Mouse (Mus musculus) liver, embryonic 14.5 days (tissue): ENCODE results near the gene Smurf2. TPM values are rescaled to one million over a fixed set of nuclear protein-coding genes. Genes with fewer than 3 reads are reported as not detected.

ENCODE experiments used
- ATAC-seq: fragments of 200-750 bp; cut with Nextera tagmentation; 2 replicates; pipeline ENCODE4 v1.8.0; 2017; ENCODE audit warnings: moderate number of reproducible peaks, mild to moderate bottlenecking, moderate library complexity; ENCODE audit not compliant: insufficient read depth
- DNase-seq, 3 experiments: peaks; one replicate each; pipeline ENCODE4 v3.0.0-alpha.2; 2012 to 2013; ENCODE audit warnings: low read depth in 3 of 3, low spot score in 3 of 3
- H3K27ac ChIP-seq: fragments of 300-500 bp; sonication (generic); 2 replicates; pipeline ENCODE4 v1.5.1; 2014; ENCODE audit warnings: moderate library complexity, mild to moderate bottlenecking, control low read depth, inconsistent platforms
- H3K27me3 ChIP-seq: fragments of 300-500 bp; sonication (generic); 2 replicates; pipeline ENCODE4 v1.6.1; 2014; ENCODE audit warnings: mild to moderate bottlenecking, low read length, moderate library complexity; ENCODE audit not compliant: control insufficient read depth, insufficient read depth
- H3K36me3 ChIP-seq: fragments of 300-500 bp; sonication (generic); replicated peaks from 2 replicates; pipeline ENCODE4 v1.6.1; 2014; ENCODE audit warnings: low read depth; ENCODE audit not compliant: control insufficient read depth, insufficient read depth
- H3K4me1 ChIP-seq, 2 experiments: fragments of 200-500 bp in 1 of 2; fragments of 300-500 bp in 1 of 2; sonication (generic) in 1 of 2; replicated peaks; 2 replicates each; pipeline ENCODE4 v1.6.1; 2012 to 2014; ENCODE audit warnings: antibody characterized with exemption in 1 of 2, inconsistent platforms in 1 of 2, low read length in 1 of 2; ENCODE audit not compliant: control insufficient read depth in 2 of 2, insufficient read depth in 2 of 2
- H3K4me2 ChIP-seq: fragments of 300-500 bp; sonication (generic); 2 replicates; pipeline ENCODE4 v1.6.1; 2014; ENCODE audit warnings: low read depth, mild to moderate bottlenecking, control low read depth, moderate library complexity
- H3K4me3 ChIP-seq, 2 experiments: fragments of 200-500 bp in 1 of 2; fragments of 300-500 bp in 1 of 2; sonication (generic) in 1 of 2; 2 replicates each; pipeline ENCODE4 v1.5.1; 2012 to 2014; ENCODE audit warnings: low read depth in 2 of 2, low read length in 2 of 2, mild to moderate bottlenecking in 2 of 2, control low read depth in 1 of 2, inconsistent platforms in 1 of 2, moderate library complexity in 1 of 2; ENCODE audit not compliant: insufficient read depth in 1 of 2
- H3K9ac ChIP-seq: fragments of 300-500 bp; sonication (generic); replicated peaks from 2 replicates; pipeline ENCODE4 v1.6.1; 2014; ENCODE audit warnings: mild to moderate bottlenecking, control low read depth, moderate library complexity
- H3K9me3 ChIP-seq: fragments of 300-500 bp; sonication (generic); 2 replicates; pipeline ENCODE4 v1.6.1; 2016; ENCODE audit warnings: low read length, mixed read lengths; ENCODE audit not compliant: control insufficient read depth
- CTCF ChIP-seq: IDR thresholded peaks from 2 replicates; pipeline ENCODE4 v1.5.1; 2016; ENCODE audit warnings: antibody characterized with exemption, low read depth, control low read depth
- EP300 ChIP-seq: IDR thresholded peaks from 2 replicates; pipeline ENCODE4 v1.6.1; 2016; ENCODE audit warnings: antibody characterized with exemption, low read depth
- WGBS: fragments of 180-500 bp; shearing (Covaris S2); extraction: QIAGEN DNeasy Blood & Tissue Kit; methylation state at CpG from one replicate; pipeline ENCODE4 v1.1.7; 2014; ENCODE audit not compliant: insufficient replicate concordance; 5-methylcytosine and 5-hydroxymethylcytosine counted together
- polyA plus RNA-seq, 2 experiments: library from polyadenylated mRNA; depleted of rRNA in 1 of 2; stranded (reverse) in 1 of 2; unstranded in 1 of 2; fragments of >200 nt; fragmentation: Nextera tagmentation in 1 of 2; extraction: Ambion mirVana in 1 of 2; gene quantifications; 2 replicates each; pipeline versions ENCODE4 v1.2.1 to v1.2.3; 2012 to 2014

Smurf2 gene
- 2.6 and 3.2 TPM in 2 replicates for polyA plus RNA-seq (2012; rRNA removed)
- polyA plus RNA-seq (2014; fragmentation: Nextera tagmentation; extraction: Ambion mirVana) = 3.8 and 4.0 TPM in 2 replicates

- peak within 1 kb of the TSS; percentile 81 to 96 for H3K4me3 ChIP-seq
- H3K9me3 ChIP-seq = no peaks in the 10 kb centered on the region
- H3K9ac ChIP-seq = peak within 1 kb of the TSS; percentile 78
- peak; percentile 23; the same call in 1 of the 2 replicates for TF ChIP-seq CTCF
- TF ChIP-seq EP300 = no peak
- peak within 1 kb of the TSS; percentile 26 for H3K27ac ChIP-seq
- 3% methylated on average over 67 of the region's 72 CpGs for WGBS
- DNase-seq (peak; percentile 61 to 71 (median 63)), ATAC-seq (peak; percentile 94)
- H3K36me3 ChIP-seq = no peaks in the 10 kb centered on the region
- H3K27me3 ChIP-seq = no peaks in the 10 kb centered on the region
- H3K4me1 ChIP-seq = peaks cover 8 to 16% of the 10 kb centered on the region in 2 experiments; a peak in 3 of 4 replicates
- peak within 1 kb of the TSS; percentile 98 for H3K4me2 ChIP-seq
These were observed at the start of gene Smurf2 for GRCm38 (mm10) chr11:106920551-106921379. Gene Smurf2, minus strand, starts transcription at chr11:106920715.

GRCm38 (mm10) chr11:106969798-106970197 lies 49.3 kb upstream of the Smurf2 start:
- no peak overlapping the region for H3K9ac ChIP-seq
- WGBS = 79% methylated on average over 8 of the region's 8 CpGs
- no peaks in the 10 kb centered on the region for H3K36me3 ChIP-seq
- no peak for ATAC-seq
- H3K4me1 ChIP-seq = no peaks in the 10 kb centered on the region; a peak in 1 of 4 replicates
- no peak for TF ChIP-seq CTCF
- TF ChIP-seq EP300 = no peak
- H3K27me3 ChIP-seq = no peaks in the 10 kb centered on the region
- no peak overlapping the region for H3K4me2 ChIP-seq
- no peaks in the 10 kb centered on the region for H3K9me3 ChIP-seq
- no peak overlapping the region for H3K27ac ChIP-seq
- H3K4me3 ChIP-seq = no peak overlapping the region
- no peak for DNase-seq

GRCm38 (mm10) chr11:106967630-106968029 lies 47.1 kb upstream of the Smurf2 start:
- Histone ChIP-seq H3K9ac (no peak overlapping the region), H3K4me1 (no peaks in the 10 kb centered on the region; a peak in 1 of 4 replicates), H3K27ac (no peak overlapping the region), H3K4me2 (no peak overlapping the region), H3K9me3 (no peaks in the 10 kb centered on the region), H3K27me3 (no peaks in the 10 kb centered on the region), H3K36me3 (no peaks in the 10 kb centered on the region), H3K4me3 (no peak overlapping the region)
- DNase-seq (no peak), ATAC-seq (0 out of 2 replicates have a peak, but pooled peaks have one; percentile 11)
- WGBS = 47% methylated on average over 10 of the region's 10 CpGs
- no peak for TF ChIP-seq EP300
- TF ChIP-seq CTCF = no peak

GRCm38 (mm10) chr11:106965881-106966280 lies 45.4 kb upstream of the Smurf2 start:
- no peak for DNase-seq
- Histone ChIP-seq H3K9ac (no peak overlapping the region), H3K4me3 (no peak overlapping the region), H3K4me2 (no peak overlapping the region), H3K27me3 (no peaks in the 10 kb centered on the region), H3K36me3 (no peaks in the 10 kb centered on the region), H3K4me1 (peaks cover 0 to 5% of the 10 kb centered on the region in 2 experiments; a peak in 1 of 4 replicates), H3K9me3 (no peaks in the 10 kb centered on the region), H3K27ac (no peak overlapping the region)
- TF ChIP-seq CTCF = peak; percentile 36
- TF ChIP-seq EP300 = no peak
- no peak for ATAC-seq
- 68% methylated on average over 4 of the region's 4 CpGs for WGBS

- Histone ChIP-seq H3K4me1 (peaks cover 0 to 5% of the 10 kb centered on the region in 2 experiments; a peak in 1 of 4 replicates), H3K27ac (no peak overlapping the region), H3K4me3 (no peak overlapping the region), H3K27me3 (no peaks in the 10 kb centered on the region), H3K36me3 (no peaks in the 10 kb centered on the region), H3K4me2 (no peak overlapping the region), H3K9ac (no peak overlapping the region), H3K9me3 (no peaks in the 10 kb centered on the region)
- TF ChIP-seq CTCF = no peak
- TF ChIP-seq EP300 = no peak
- 65% methylated on average over 9 of the region's 9 CpGs for WGBS
- DNase-seq (no peak), ATAC-seq (no peak)
These were observed 41.8 kb upstream of the Smurf2 start for GRCm38 (mm10) chr11:106962310-106962709.
